Mouse (Mus musculus): Measurements from ENCODE around the gene Lmbr1. TPM values are rescaled to one million over a fixed set of nuclear protein-coding genes. Genes with fewer than 3 reads are reported as not detected.

The Lmbr1 gene
- polyA plus RNA-seq, 1 experiment from 2014 or later: 11.4 TPM

Small RNA genes lying within 50 kb of the gene (microRNA-seq; reads per million reads assigned to microRNA genes)
- gene Gm23801: not detected

Other genes with a start within 250 kb of the Lmbr1 start
- 1.8 and 2.8 TPM in 2 replicates for gene Rnf32, start 182.4 kb downstream of the Lmbr1 start, polyA plus RNA-seq (2015; fragmentation: Nextera tagmentation; extraction: Ambion mirVana)
- gene Nom1, start 56.3 kb upstream of the Lmbr1 start, polyA plus RNA-seq (2015; fragmentation: Nextera tagmentation; extraction: Ambion mirVana): 25.5 and 29.4 TPM in 2 replicates
- gene Mnx1, start 100.1 kb upstream of the Lmbr1 start, polyA plus RNA-seq (2015; fragmentation: Nextera tagmentation; extraction: Ambion mirVana): not detected in 2 replicates
- 12.1 and 13.2 TPM in 2 replicates for gene Ube3c, start 190.9 kb upstream of the Lmbr1 start, polyA plus RNA-seq (2015; fragmentation: Nextera tagmentation; extraction: Ambion mirVana)